Mouse (Mus musculus): ENCODE results near the gene Afap1. TPM values are rescaled to one million over a fixed set of nuclear protein-coding genes. Genes with fewer than 3 reads are reported as not detected.
A peak's percentile ranks its signal among the peaks of the same experiment; 100 is the strongest.

Gene Afap1
- total and polyA plus RNA-seq, 2 experiments from 2014 or later, result 43.6 to 89.4 TPM

- WGBS, result 55% methylated on average over 8 of the region's 8 CpGs
- H3K4me3 ChIP-seq (ENCODE audit: low read length), result no peak overlapping the region
Observed at GRCm38 (mm10) chr5:35870408-35871012, 22.6 kb upstream of the Afap1 start.

GRCm38 (mm10) chr5:35873382-35873781, 19.7 kb upstream of the Afap1 start:
- DNase-seq (ENCODE audit: low spot score) (no peak), ATAC-seq (no peak)
- H3K36me3 ChIP-seq (ENCODE audit: insufficient read depth, low read length), result no peaks in the 10 kb centered on the region
- H3K4me3 ChIP-seq (ENCODE audit: low read length), result no peak overlapping the region
- no peak overlapping the region for H3K27ac ChIP-seq
- WGBS, result 18% methylated on average over 4 of the region's 4 CpGs
- no peaks in the 10 kb centered on the region for H3K4me1 ChIP-seq (ENCODE audit: insufficient read depth, low read length)
- no peak overlapping the region for H3K9ac ChIP-seq (replicated peaks; ENCODE audit: low read length)
- no peaks in the 10 kb centered on the region for H3K27me3 ChIP-seq (ENCODE audit: insufficient read depth, low read length)
- TF ChIP-seq CTCF (IDR thresholded peaks at IDR 0.05; ENCODE audit: low read depth), result no peak
- no peak overlapping the region for H3K4me2 ChIP-seq (ENCODE audit: low read depth, low read length)
- H3K9me3 ChIP-seq (ENCODE audit: low read length), result no peaks in the 10 kb centered on the region

More at GRCm38 (mm10) chr5:35870408-35871012, 22.6 kb upstream of the Afap1 start:
- H3K9me3 ChIP-seq (ENCODE audit: low read length), result no peaks in the 10 kb centered on the region
- no peaks in the 10 kb centered on the region for H3K27me3 ChIP-seq (ENCODE audit: insufficient read depth, low read length)
- no peak overlapping the region for H3K9ac ChIP-seq (replicated peaks; ENCODE audit: low read length)
- no peak overlapping the region for H3K27ac ChIP-seq
- DNase-seq (ENCODE audit: low spot score) (peak; percentile 93), ATAC-seq (peak; percentile 86)
- H3K4me2 ChIP-seq (ENCODE audit: low read depth, low read length), result no peak overlapping the region
- peak; percentile 95 for TF ChIP-seq CTCF (IDR thresholded peaks at IDR 0.05; ENCODE audit: low read depth)
- no peaks in the 10 kb centered on the region for H3K36me3 ChIP-seq (ENCODE audit: insufficient read depth, low read length)
- no peaks in the 10 kb centered on the region for H3K4me1 ChIP-seq (ENCODE audit: insufficient read depth, low read length)

GRCm38 (mm10) chr5:35876236-35876635, 16.9 kb upstream of the Afap1 start:
- ATAC-seq, result no peak
- WGBS, result 92% methylated on average over 5 of the region's 5 CpGs
- 0 out of 2 replicates have a peak, but pooled peaks cover 7% of the 10 kb centered on the region for H3K4me1 ChIP-seq (ENCODE audit: insufficient read depth, low read length)
- TF ChIP-seq CTCF (IDR thresholded peaks at IDR 0.05; ENCODE audit: low read depth), result no peak
- H3K9ac ChIP-seq (replicated peaks; ENCODE audit: low read length), result no peak overlapping the region
- H3K27ac ChIP-seq, result no peak overlapping the region
- no peaks in the 10 kb centered on the region for H3K9me3 ChIP-seq (ENCODE audit: low read length)
- H3K36me3 ChIP-seq (ENCODE audit: insufficient read depth, low read length), result no peaks in the 10 kb centered on the region
- no peak for DNase-seq (ENCODE audit: low spot score)
- no peak overlapping the region for H3K4me2 ChIP-seq (ENCODE audit: low read depth, low read length)
- H3K4me3 ChIP-seq (ENCODE audit: low read length), result no peak overlapping the region
- no peaks in the 10 kb centered on the region for H3K27me3 ChIP-seq (ENCODE audit: insufficient read depth, low read length)

DNA sequence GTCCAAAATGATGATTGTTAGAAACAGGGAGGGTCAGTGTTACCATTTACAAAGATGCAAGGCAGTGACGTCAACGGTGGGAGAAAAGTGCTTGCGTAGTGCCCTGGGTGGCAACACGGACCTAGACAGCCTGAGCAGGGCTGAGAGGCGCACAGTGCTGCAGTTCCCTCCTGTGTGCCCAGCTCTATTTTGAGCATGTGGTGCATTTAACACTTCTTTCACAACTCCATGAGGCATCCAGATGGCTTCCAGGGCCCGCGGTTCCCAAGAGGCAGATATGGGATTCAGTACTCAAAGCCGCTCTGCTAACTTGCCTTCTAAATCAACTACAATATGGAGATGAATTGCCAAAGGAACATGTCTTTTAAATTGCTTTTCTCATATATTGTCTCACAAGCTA, 13.9 kb upstream of the Afap1 start:
- Histone ChIP-seq H3K9me3 (ENCODE audit: low read length) (no peaks in the 10 kb centered on the region), H3K4me3 (ENCODE audit: low read length) (no peak overlapping the region), H3K36me3 (ENCODE audit: insufficient read depth, low read length) (no peaks in the 10 kb centered on the region), H3K9ac (replicated peaks; ENCODE audit: low read length) (no peak overlapping the region), H3K27ac (no peak overlapping the region), H3K27me3 (ENCODE audit: insufficient read depth, low read length) (no peaks in the 10 kb centered on the region), H3K4me2 (ENCODE audit: low read depth, low read length) (no peak overlapping the region), H3K4me1 (ENCODE audit: insufficient read depth, low read length) (peaks cover 12% of the 10 kb centered on the region; the same call in 1 of the 2 replicates)
- WGBS, result 58% methylated on average over 8 of the region's 8 CpGs
- TF ChIP-seq CTCF (IDR thresholded peaks at IDR 0.05; ENCODE audit: low read depth), result no peak
- ATAC-seq (peak; percentile 28; the same call in 1 of the 2 replicates), DNase-seq (ENCODE audit: low spot score) (peak; percentile 63)

GRCm38 (mm10) chr5:35882391-35882790, 10.7 kb upstream of the Afap1 start:
- DNase-seq (ENCODE audit: low spot score) (no peak), ATAC-seq (0 out of 2 replicates have a peak, but pooled peaks have one; percentile 22)
- Histone ChIP-seq H3K36me3 (ENCODE audit: insufficient read depth, low read length) (no peaks in the 10 kb centered on the region), H3K4me1 (ENCODE audit: insufficient read depth, low read length) (peaks cover 12% of the 10 kb centered on the region; the same call in 1 of the 2 replicates), H3K4me3 (ENCODE audit: low read length) (no peak overlapping the region), H3K27me3 (ENCODE audit: insufficient read depth, low read length) (no peaks in the 10 kb centered on the region), H3K9me3 (ENCODE audit: low read length) (no peaks in the 10 kb centered on the region), H3K27ac (no peak overlapping the region), H3K9ac (replicated peaks; ENCODE audit: low read length) (0 out of 2 replicates have a peak overlapping the region, but pooled peaks have one; percentile 13), H3K4me2 (ENCODE audit: low read depth, low read length) (no peak overlapping the region)
- WGBS, result 43% methylated on average over 9 of the region's 9 CpGs
- no peak for TF ChIP-seq CTCF (IDR thresholded peaks at IDR 0.05; ENCODE audit: low read depth)

- ATAC-seq, result peak; percentile 34; the same call in 1 of the 2 replicates
- WGBS, result 34% methylated on average over 11 of the region's 11 CpGs
Observed at GRCm38 (mm10) chr5:35884262-35884661, 8.9 kb upstream of the Afap1 start.

DNA sequence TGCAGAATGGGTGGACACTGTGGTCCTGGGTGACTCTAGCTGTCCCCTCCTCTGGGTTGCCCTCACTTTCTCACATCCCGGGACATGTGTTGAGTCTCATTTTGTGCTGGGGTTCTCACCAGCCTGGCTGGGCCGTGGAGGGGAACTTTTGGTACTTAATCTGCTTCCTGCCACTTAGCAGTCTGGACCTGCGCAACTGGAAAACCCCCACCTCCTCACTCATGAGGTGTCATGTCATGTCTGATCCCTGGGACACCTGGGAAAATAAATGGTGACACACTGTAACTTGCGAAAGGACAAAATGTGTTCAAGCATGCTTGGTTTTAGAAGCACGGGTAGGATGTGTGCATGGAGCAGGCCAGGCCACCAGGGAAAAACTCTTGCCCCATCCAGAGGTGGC, 8.4 kb upstream of the Afap1 start:
- no peak overlapping the region for H3K4me2 ChIP-seq (ENCODE audit: low read depth, low read length)
- no peaks in the 10 kb centered on the region for H3K9me3 ChIP-seq (ENCODE audit: low read length)
- WGBS, result 88% methylated on average over 5 of the region's 5 CpGs
- peaks cover 5% of the 10 kb centered on the region; the same call in 1 of the 2 replicates for H3K4me1 ChIP-seq (ENCODE audit: insufficient read depth, low read length)
- TF ChIP-seq CTCF (IDR thresholded peaks at IDR 0.05; ENCODE audit: low read depth), result no peak
- H3K4me3 ChIP-seq (ENCODE audit: low read length), result no peak overlapping the region
- DNase-seq (ENCODE audit: low spot score) (no peak), ATAC-seq (no peak)
- no peak overlapping the region for H3K9ac ChIP-seq (replicated peaks; ENCODE audit: low read length)
- H3K27me3 ChIP-seq (ENCODE audit: insufficient read depth, low read length), result no peaks in the 10 kb centered on the region
- no peaks in the 10 kb centered on the region for H3K36me3 ChIP-seq (ENCODE audit: insufficient read depth, low read length)
- H3K27ac ChIP-seq, result no peak overlapping the region

More at GRCm38 (mm10) chr5:35884262-35884661, 8.9 kb upstream of the Afap1 start:
- Histone ChIP-seq H3K4me2 (ENCODE audit: low read depth, low read length) (no peak overlapping the region), H3K9me3 (ENCODE audit: low read length) (no peaks in the 10 kb centered on the region), H3K27me3 (ENCODE audit: insufficient read depth, low read length) (no peaks in the 10 kb centered on the region), H3K4me3 (ENCODE audit: low read length) (no peak overlapping the region), H3K36me3 (ENCODE audit: insufficient read depth, low read length) (no peaks in the 10 kb centered on the region), H3K27ac (no peak overlapping the region), H3K4me1 (ENCODE audit: insufficient read depth, low read length) (peaks cover 5% of the 10 kb centered on the region; the same call in 1 of the 2 replicates), H3K9ac (replicated peaks; ENCODE audit: low read length) (no peak overlapping the region)
- peak; percentile 60 for DNase-seq (ENCODE audit: low spot score)
- peak; percentile 64 for TF ChIP-seq CTCF (IDR thresholded peaks at IDR 0.05; ENCODE audit: low read depth)

Data from hindbrain, postnatal 0 days (tissue).